Mouse (Mus musculus) embryonic fibroblast, embryonic 13.5 days (primary cell): ENCODE results near the gene Olfr1056. TPM values are rescaled to one million over a fixed set of nuclear protein-coding genes. Genes with fewer than 3 reads are reported as not detected.
"Not testable (repeated sequence)": the region's sequence is repeated elsewhere in the genome, so short reads cannot be mapped to it uniquely, and the experiment has no call there.

Source experiments
- H3K27ac ChIP-seq: 2 replicates; pipeline ENCODE4 v1.5.1; 2012; ENCODE audit warnings: low read length, control low read depth, inconsistent platforms; ENCODE audit not compliant: insufficient read depth
- H3K4me1 ChIP-seq: 2 replicates; pipeline ENCODE4 v1.6.1; 2011; ENCODE audit warnings: low read length; ENCODE audit not compliant: control insufficient read depth, insufficient read depth
- H3K4me3 ChIP-seq: 2 replicates; pipeline ENCODE4 v1.5.1; 2011; ENCODE audit warnings: mild to moderate bottlenecking, control low read depth, low read length; ENCODE audit not compliant: insufficient read depth
- CTCF ChIP-seq: IDR thresholded peaks from 2 replicates; pipeline ENCODE4 v1.5.1; 2011; ENCODE audit warnings: mild to moderate bottlenecking, control low read depth, low read length, moderate library complexity, borderline replicate concordance; ENCODE audit not compliant: insufficient read depth
- POLR2A ChIP-seq: IDR thresholded peaks from 2 replicates; pipeline ENCODE4 v1.6.1; 2011; ENCODE audit warnings: low read depth, mild to moderate bottlenecking, control low read depth, low read length, moderate library complexity
- polyA plus RNA-seq: library from polyadenylated mRNA; stranded (reverse); fragments of >200 nt; gene quantifications from 2 replicates; pipeline ENCODE4 v1.2.4, GENCODE M21; 2011; ENCODE audit warnings: low read depth; ENCODE audit not compliant: missing spikeins, insufficient read length

Olfr1056 gene
- polyA plus RNA-seq: not detected in 2 replicates

- Histone ChIP-seq H3K4me1 (no peaks in the 10 kb centered on the region), H3K4me3 (no peak within 1 kb of the TSS), H3K27ac (no peak within 1 kb of the TSS)
- no peak for TF ChIP-seq POLR2A
- no peak for TF ChIP-seq CTCF
Measured at GRCm38 (mm10) chr2:86362369-86362768, at the start of gene Olfr1056. Olfr1056 (minus strand) TSS chr2:86362469.

GRCm38 (mm10) chr2:86395114-86395513, 32.8 kb upstream of the Olfr1056 start:
- TF ChIP-seq CTCF: no peak
- no peak for TF ChIP-seq POLR2A
- H3K4me1 ChIP-seq: no peaks in the 10 kb centered on the region
- no peak overlapping the region for H3K27ac ChIP-seq
- no peak overlapping the region for H3K4me3 ChIP-seq

- H3K4me1 ChIP-seq, H3K4me3 ChIP-seq, H3K27ac ChIP-seq: not testable (repeated sequence)
Measured at GRCm38 (mm10) chr2:86388461-86388860, 26.2 kb upstream of the Olfr1056 start, which contains the start of gene Olfr1058. Olfr1058 (minus strand) TSS chr2:86388561.

- no peak within 1 kb of the TSS for H3K4me3 ChIP-seq
- no peak for TF ChIP-seq POLR2A
- no peak for TF ChIP-seq CTCF
- H3K4me1 ChIP-seq: no peaks in the 10 kb centered on the region
- H3K27ac ChIP-seq: no peak within 1 kb of the TSS
Measured at GRCm38 (mm10) chr2:86378293-86378692, 16.0 kb upstream of the Olfr1056 start, which contains the start of gene Olfr1057. Olfr1057 (minus strand) TSS chr2:86378393.

- H3K27ac ChIP-seq, H3K4me1 ChIP-seq, H3K4me3 ChIP-seq: not testable (repeated sequence)
Measured at GRCm38 (mm10) chr2:86366342-86366741, 4.1 kb upstream of the Olfr1056 start.

GRCm38 (mm10) chr2:86351751-86352150, 10.5 kb downstream of the Olfr1056 start:
- H3K27ac ChIP-seq, H3K4me3 ChIP-seq, H3K4me1 ChIP-seq: not testable (repeated sequence)

GRCm38 (mm10) chr2:86350184-86350583, 12.1 kb downstream of the Olfr1056 start, which contains the start of gene Olfr1055:
Olfr1055 (minus strand) TSS chr2:86350284.
- Histone ChIP-seq H3K27ac (no peak within 1 kb of the TSS), H3K4me3 (no peak within 1 kb of the TSS), H3K4me1 (no peaks in the 10 kb centered on the region)
- TF ChIP-seq CTCF: no peak
- no peak for TF ChIP-seq POLR2A

- TF ChIP-seq CTCF (no peak), POLR2A (no peak)
- Histone ChIP-seq H3K4me3 (no peak within 1 kb of the TSS), H3K27ac (no peak within 1 kb of the TSS), H3K4me1 (no peaks in the 10 kb centered on the region)
Measured at GRCm38 (mm10) chr2:86335333-86335732, 26.9 kb downstream of the Olfr1056 start, which contains the start of gene Olfr1054. Olfr1054 (minus strand) TSS chr2:86335433.

- Histone ChIP-seq H3K27ac (no peak within 1 kb of the TSS), H3K4me3 (no peak within 1 kb of the TSS), H3K4me1 (no peaks in the 10 kb centered on the region)
- TF ChIP-seq CTCF (no peak), POLR2A (no peak)
Measured at GRCm38 (mm10) chr2:86315184-86315583, 47.1 kb downstream of the Olfr1056 start, which contains the start of gene Olfr1053. Olfr1053 (minus strand) TSS chr2:86315284.

Other genes with a start within 250 kb of the Olfr1056 start
- gene Olfr1039, start 226.5 kb downstream of the Olfr1056 start, polyA plus RNA-seq: not detected in 2 replicates
- gene Olfr1040, start 215.7 kb downstream of the Olfr1056 start, polyA plus RNA-seq: not detected in 2 replicates
- gene Olfr1042, start 200.6 kb downstream of the Olfr1056 start, polyA plus RNA-seq: not detected in 2 replicates
- not detected in 2 replicates for gene Olfr1043, start 194.9 kb downstream of the Olfr1056 start, polyA plus RNA-seq
- gene Olfr1044, start 184.6 kb downstream of the Olfr1056 start, polyA plus RNA-seq: not detected in 2 replicates
- not detected in 2 replicates for gene Olfr52, start 176.8 kb downstream of the Olfr1056 start, polyA plus RNA-seq
- gene Olfr1045, start 159.5 kb downstream of the Olfr1056 start, polyA plus RNA-seq: not detected in 2 replicates
- gene Olfr1046, start 143.2 kb downstream of the Olfr1056 start, polyA plus RNA-seq: not detected in 2 replicates
- gene Olfr1047, start 131.1 kb downstream of the Olfr1056 start, polyA plus RNA-seq: not detected in 2 replicates
- gene Olfr1048, start 122.2 kb downstream of the Olfr1056 start, polyA plus RNA-seq: not detected in 2 replicates
- gene Olfr1049, start 104.1 kb downstream of the Olfr1056 start, polyA plus RNA-seq: not detected in 2 replicates
- gene Olfr1051, start 83.4 kb downstream of the Olfr1056 start, polyA plus RNA-seq: not detected in 2 replicates
- gene Olfr1052, start 70.0 kb downstream of the Olfr1056 start, polyA plus RNA-seq: not detected in 2 replicates
- not detected in 2 replicates for gene Olfr1053, start 47.2 kb downstream of the Olfr1056 start, polyA plus RNA-seq
- not detected in 2 replicates for gene Olfr1054, start 27.0 kb downstream of the Olfr1056 start, polyA plus RNA-seq
- gene Olfr1055, start 12.2 kb downstream of the Olfr1056 start, polyA plus RNA-seq: not detected in 2 replicates
- gene Olfr1057, start 15.9 kb upstream of the Olfr1056 start, polyA plus RNA-seq: not detected in 2 replicates
- gene Olfr1058, start 26.1 kb upstream of the Olfr1056 start, polyA plus RNA-seq: not detected in 2 replicates
- gene Olfr1061, start 51.6 kb upstream of the Olfr1056 start, polyA plus RNA-seq: not detected in 2 replicates
- not detected in 2 replicates for gene Olfr1062, start 64.3 kb upstream of the Olfr1056 start, polyA plus RNA-seq
- gene Olfr1065, start 88.1 kb upstream of the Olfr1056 start, polyA plus RNA-seq: not detected in 2 replicates
- not detected in 2 replicates for gene Olfr1066, start 93.8 kb upstream of the Olfr1056 start, polyA plus RNA-seq
- not detected in 2 replicates for gene Olfr228, start 124.9 kb upstream of the Olfr1056 start, polyA plus RNA-seq
- gene Olfr1076, start 146.0 kb upstream of the Olfr1056 start, polyA plus RNA-seq: not detected in 2 replicates
- not detected in 2 replicates for gene Olfr1079, start 180.0 kb upstream of the Olfr1056 start, polyA plus RNA-seq
- not detected in 2 replicates for gene Olfr1080, start 195.8 kb upstream of the Olfr1056 start, polyA plus RNA-seq
- gene Olfr1082, start 236.5 kb upstream of the Olfr1056 start, polyA plus RNA-seq: not detected in 2 replicates